Mouse (Mus musculus) cortical plate, adult 2 months (tissue): ENCODE data around the gene Rufy4.

Source experiments
- CTCF ChIP-seq: fragments of 200-500 bp; IDR thresholded peaks from 2 replicates; pipeline ENCODE4 v1.5.1; 2011; ENCODE audit warnings: mild to moderate bottlenecking, control low read depth, low read length; ENCODE audit not compliant: insufficient read depth; ENCODE audit errors: extremely low read depth
- POLR2A ChIP-seq: fragments of 200-500 bp; IDR thresholded peaks from 2 replicates; pipeline ENCODE4 v1.6.1; 2011; ENCODE audit warnings: mild to moderate bottlenecking, low read length, control low read depth; ENCODE audit not compliant: insufficient read depth; ENCODE audit errors: extremely low read depth

GRCm38 (mm10) chr1:74091611-74092224 lies 33.6 kb upstream of the Rufy4 start:
- no peak for TF ChIP-seq POLR2A
- TF ChIP-seq CTCF, result no peak
